Mouse (Mus musculus) lung, embryonic 16.5 days (tissue): ENCODE results near the gene Pard6b. TPM values are rescaled to one million over a fixed set of nuclear protein-coding genes. Genes with fewer than 3 reads are reported as not detected.

Experiments
- ATAC-seq: fragments of 200-750 bp; cut with Nextera tagmentation; 2 replicates; pipeline ENCODE4 v1.8.0; 2017; ENCODE audit warnings: low read depth, mild to moderate bottlenecking, moderate library complexity
- H3K27ac ChIP-seq: fragments of 300-500 bp; sonication (generic); 2 replicates; pipeline ENCODE4 v1.5.1; 2014; ENCODE audit warnings: mild to moderate bottlenecking, control low read depth, low read length
- H3K27me3 ChIP-seq: fragments of 300-500 bp; sonication (generic); 2 replicates; pipeline ENCODE4 v1.6.1; 2014; ENCODE audit warnings: low read depth, low read length, mixed read lengths; ENCODE audit not compliant: control insufficient read depth, insufficient read depth
- H3K36me3 ChIP-seq: fragments of 300-500 bp; sonication (generic); 2 replicates; pipeline ENCODE4 v1.6.1; 2014; ENCODE audit warnings: low read length; ENCODE audit not compliant: control insufficient read depth, insufficient read depth
- H3K4me1 ChIP-seq: fragments of 300-500 bp; sonication (generic); replicated peaks from 2 replicates; pipeline ENCODE4 v1.6.1; 2014; ENCODE audit warnings: low read length, mixed read lengths; ENCODE audit not compliant: control insufficient read depth, insufficient read depth
- H3K4me2 ChIP-seq: fragments of 300-500 bp; sonication (generic); 2 replicates; pipeline ENCODE4 v1.6.1; 2014; ENCODE audit warnings: low read depth, low read length, control low read depth
- H3K4me3 ChIP-seq: fragments of 300-500 bp; sonication (generic); 2 replicates; pipeline ENCODE4 v1.5.1; 2014; ENCODE audit warnings: mild to moderate bottlenecking, low read length, control low read depth
- H3K9ac ChIP-seq: fragments of 300-500 bp; sonication (generic); 2 replicates; pipeline ENCODE4 v1.6.1; 2014; ENCODE audit warnings: low read length, control low read depth
- H3K9me3 ChIP-seq: fragments of 300-500 bp; sonication (generic); 2 replicates; pipeline ENCODE4 v1.6.1; 2016; ENCODE audit warnings: low read length; ENCODE audit not compliant: control insufficient read depth
- WGBS: fragments of 180-500 bp; shearing (Covaris S2); extraction: QIAGEN DNeasy Blood & Tissue Kit; methylation state at CpG from one replicate; pipeline ENCODE4 v1.1.7; 2014; 5-methylcytosine and 5-hydroxymethylcytosine counted together
- microRNA-seq: library from miRNA; unstranded; fragments of <30 nt; microRNA quantifications from one replicate; pipeline ENCODE4, GENCODE M21; 2016
- polyA plus RNA-seq: library from polyadenylated mRNA; unstranded; fragments of >200 nt; fragmentation: Nextera tagmentation; extraction: Ambion mirVana; gene quantifications from 2 replicates; pipeline ENCODE4 v1.2.1, GENCODE M21; 2015

Gene Pard6b
- polyA plus RNA-seq, 1 experiment from 2014 or later: 11.4 TPM

- H3K4me1 ChIP-seq: peaks cover 2% of the 10 kb centered on the region; the same call in 1 of the 2 replicates
- no peak overlapping the region for H3K9ac ChIP-seq
- no peaks in the 10 kb centered on the region for H3K36me3 ChIP-seq
- no peaks in the 10 kb centered on the region for H3K27me3 ChIP-seq
- H3K4me3 ChIP-seq: no peak overlapping the region
- ATAC-seq: no peak
- no peak overlapping the region for H3K27ac ChIP-seq
- no peaks in the 10 kb centered on the region for H3K9me3 ChIP-seq
- H3K4me2 ChIP-seq: no peak overlapping the region
- 90% methylated on average over 8 of the region's 8 CpGs for WGBS
Measured at GRCm38 (mm10) chr2:168149241-168149640, 68.4 kb downstream of the Pard6b start.

Small RNAs within 50 kb of the gene (microRNA-seq; reads per million reads assigned to microRNA genes)
- not detected for gene Gm24327

Other genes with a start within 250 kb of the Pard6b start
- 56.3 and 73.3 TPM in 2 replicates for gene Ptpn1, start 148.9 kb upstream of the Pard6b start, polyA plus RNA-seq
- gene Ripor3, start 70.4 kb upstream of the Pard6b start, polyA plus RNA-seq: 2.0 and 2.5 TPM in 2 replicates
- gene Adnp, start 126.1 kb downstream of the Pard6b start, polyA plus RNA-seq: 1.3 and 1.8 TPM in 2 replicates
- 14.7 and 15.3 TPM in 2 replicates for gene Gm20716, start 149.4 kb downstream of the Pard6b start, polyA plus RNA-seq
- gene Dpm1, start 149.6 kb downstream of the Pard6b start, polyA plus RNA-seq: 80.2 and 98.3 TPM in 2 replicates
- 4.5 and 4.6 TPM in 2 replicates for gene Mocs3, start 149.6 kb downstream of the Pard6b start, polyA plus RNA-seq
- gene Kcng1, start 200.7 kb downstream of the Pard6b start, polyA plus RNA-seq: 0.19 and 0.20 TPM in 2 replicates